Comparison of ENCODE assay signal across 12 mouse cellular contexts in the genomic region with DNA sequence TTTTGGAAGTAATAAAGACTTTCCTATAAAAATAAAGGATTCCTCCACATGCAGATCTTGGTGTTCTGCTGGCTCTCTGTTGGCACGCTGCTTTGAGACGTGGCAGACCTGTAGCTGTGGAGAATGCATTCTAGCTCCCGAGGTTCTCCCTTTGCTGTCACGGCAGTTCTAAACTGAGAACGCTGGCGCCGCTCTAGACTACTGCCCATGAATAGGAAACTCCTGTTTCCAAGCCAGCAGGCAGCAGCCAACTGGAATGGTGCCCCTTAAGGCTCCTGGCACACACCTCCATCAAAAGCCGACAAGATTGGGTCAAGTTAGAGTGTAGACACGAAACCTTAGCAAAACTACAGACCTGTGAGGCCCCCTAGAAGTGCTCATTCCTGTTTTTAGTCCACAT. TPM values are rescaled to one million over a fixed set of nuclear protein-coding genes. Genes with fewer than 3 reads are reported as not detected.
A peak's percentile ranks its signal among the peaks of the same experiment; 100 is the strongest.
DNase-seq lines count a peak whose midpoint lies in the region; ATAC-seq lines count a peak whose summit lies in the region.
"Had no signal": no experiment of that assay in that cellular context is flagged by ENCODE, and none has a peak within 500 bp of the region (broad histone marks: within the 10 kb centered on the region; RNA-seq: fewer than 3 reads in every experiment).

No protein-coding gene starts in this region.

- WGBS in embryonic facial prominence, embryonic 10.5 days, result 91% methylated on average over 9 of the region's 9 CpGs

- peaks cover 18% of the 10 kb centered on the region for H3K36me3 ChIP-seq in embryonic facial prominence, embryonic 10.5 days (replicated peaks)

- no peak for ATAC-seq in activated CD4-positive, CD25-positive, alpha-beta regulatory T cell, adult 4 months

- no peak overlapping the region for H3K4me3 ChIP-seq in embryonic facial prominence, embryonic 10.5 days

- H3K4me1 ChIP-seq in embryonic facial prominence, embryonic 10.5 days, result peaks cover 14% of the 10 kb centered on the region

- no peaks in the 10 kb centered on the region for H3K27me3 ChIP-seq in embryonic facial prominence, embryonic 10.5 days (replicated peaks; ENCODE audit: low read depth, poor library complexity, severe bottlenecking)

- H3K27ac ChIP-seq in embryonic facial prominence, embryonic 10.5 days (replicated peaks), result no peak overlapping the region

- no peaks in the 10 kb centered on the region for H3K9me3 ChIP-seq in embryonic facial prominence, embryonic 10.5 days

- DNase-seq in kidney, adult 18-20 months, result peak; percentile 62
- no peak for DNase-seq in kidney, postnatal 10 days
- DNase-seq in cerebellum, adult 18-20 months, result peak; percentile 71 to 75
- DNase-seq in frontal cortex, postnatal 14 days (ENCODE audit: low spot score in 2 of 2), result peak; percentile 28 to 45
- peak; percentile 24 to 57 for DNase-seq in layer of hippocampus, postnatal 14 days (ENCODE audit: low spot score in 2 of 2)
- no peak for DNase-seq in embryonic facial prominence, embryonic 10.5 days (ENCODE audit: low spot score)
- no peak for DNase-seq in T-cell, adult 2 months (ENCODE audit: low spot score)
- DNase-seq: lung, adult 2 months; thymus, postnatal 4 days had no signal

RNA-seq across cellular contexts. Expression of a gene that starts 10.8 kb away (rescaled TPM):
- 10 to 100 TPM; 42.3 to 45.3 TPM for total RNA-seq in layer of hippocampus, postnatal 14 days (2021)
- polyA plus RNA-seq in activated CD4-positive, CD25-positive, alpha-beta regulatory T cell, adult 4 months (2017; shearing (Covaris generic)), result 10 to 100 TPM; 24.3 to 25.9 TPM
- polyA plus RNA-seq in embryonic facial prominence, embryonic 10.5 days (2016; fragmentation: Nextera tagmentation; extraction: Ambion mirVana), result 41.4 and 46.6 TPM in 2 replicates

RNA-seq across cellular contexts. Expression of a gene that starts 37.7 kb away (rescaled TPM):
- under 1 TPM; 0.23 to 0.29 TPM for total RNA-seq in layer of hippocampus, postnatal 14 days (2021)
- polyA plus RNA-seq in activated CD4-positive, CD25-positive, alpha-beta regulatory T cell, adult 4 months (2017; shearing (Covaris generic)), result not detected
- polyA plus RNA-seq in embryonic facial prominence, embryonic 10.5 days (2016; fragmentation: Nextera tagmentation; extraction: Ambion mirVana), result not detected in 2 replicates
- polyA plus RNA-seq: embryonic facial prominence, embryonic 11.5 days; heart, embryonic 14.5 days had no signal

RNA-seq across cellular contexts. Expression of a gene that starts 38.4 kb away (rescaled TPM):
- 10 to 100 TPM; 50.7 to 51.1 TPM for total RNA-seq in layer of hippocampus, postnatal 14 days (2021)
- 100 to 1,000 TPM; 401 to 440 TPM for polyA plus RNA-seq in activated CD4-positive, CD25-positive, alpha-beta regulatory T cell, adult 4 months (2017; shearing (Covaris generic))
- 233 and 257 TPM in 2 replicates for polyA plus RNA-seq in embryonic facial prominence, embryonic 10.5 days (2016; fragmentation: Nextera tagmentation; extraction: Ambion mirVana)

RNA-seq across cellular contexts. Expression of a gene that starts 38.5 kb away (rescaled TPM):
- 100 to 1,000 TPM; 138 to 141 TPM for total RNA-seq in layer of hippocampus, postnatal 14 days (2021)
- 10 to 100 TPM; 72.2 to 87.3 TPM for polyA plus RNA-seq in activated CD4-positive, CD25-positive, alpha-beta regulatory T cell, adult 4 months (2017; shearing (Covaris generic))
- 473 and 496 TPM in 2 replicates for polyA plus RNA-seq in embryonic facial prominence, embryonic 10.5 days (2016; fragmentation: Nextera tagmentation; extraction: Ambion mirVana)

Comparison
In these comparisons a context has a peak if more than half of its experiments do, and no peak if none do; other contexts are left out.
1. DNase-seq: peak in kidney, adult 18-20 months (single experiment), cerebellum, adult 18-20 months (2 of 2), frontal cortex, postnatal 14 days (2 of 2) and layer of hippocampus, postnatal 14 days (2 of 2); none in kidney, postnatal 10 days (single experiment), embryonic facial prominence, embryonic 10.5 days (single experiment) and T-cell, adult 2 months (single experiment).